Mouse (Mus musculus): ENCODE results near the gene Btnl4.
"Not testable (repeated sequence)": the region's sequence is repeated elsewhere in the genome, so short reads cannot be mapped to it uniquely, and the experiment has no call there.

The Btnl4 gene

DNA sequence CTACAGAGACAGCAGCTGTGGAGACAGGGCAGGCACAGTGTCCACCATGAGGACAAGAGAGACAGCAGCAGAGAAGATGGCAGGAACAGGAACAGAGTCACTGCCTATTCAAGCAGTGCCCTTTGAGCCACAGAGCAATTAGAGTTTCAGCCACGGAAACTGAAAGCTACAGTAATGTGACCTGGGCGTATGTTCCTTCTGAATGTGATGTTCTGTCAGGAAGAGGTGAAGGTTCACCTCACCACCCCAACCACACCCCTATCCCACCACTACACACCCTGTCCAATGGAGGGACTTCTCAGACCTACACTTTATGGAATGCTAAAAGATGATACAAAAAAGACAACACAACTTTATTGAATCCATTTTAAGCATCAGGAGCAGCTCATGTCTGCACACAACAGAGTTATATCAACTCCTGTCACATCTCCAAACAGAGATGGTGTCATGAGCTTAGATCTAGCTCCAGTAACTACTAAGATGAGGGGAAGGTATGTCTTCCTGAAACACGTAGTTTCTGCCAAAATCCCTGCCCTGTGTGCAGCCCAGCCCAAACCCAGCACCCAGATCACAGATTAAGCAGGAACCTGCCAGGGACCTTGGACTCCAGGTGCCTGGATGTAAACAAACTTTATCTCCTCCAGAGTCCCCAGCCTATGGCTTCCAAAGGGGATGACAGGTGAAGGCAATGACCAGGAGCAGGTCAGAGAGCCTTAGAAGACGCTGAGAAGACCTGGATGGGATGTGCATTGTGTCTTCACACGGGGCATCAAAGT, at the start of gene Btnl4:
Btnl4 (minus strand) TSS at position 81 of the 776 bp plus-strand sequence.
- not testable (repeated sequence) for DNase-seq (ENCODE audit: low read depth, low spot score)

DNA sequence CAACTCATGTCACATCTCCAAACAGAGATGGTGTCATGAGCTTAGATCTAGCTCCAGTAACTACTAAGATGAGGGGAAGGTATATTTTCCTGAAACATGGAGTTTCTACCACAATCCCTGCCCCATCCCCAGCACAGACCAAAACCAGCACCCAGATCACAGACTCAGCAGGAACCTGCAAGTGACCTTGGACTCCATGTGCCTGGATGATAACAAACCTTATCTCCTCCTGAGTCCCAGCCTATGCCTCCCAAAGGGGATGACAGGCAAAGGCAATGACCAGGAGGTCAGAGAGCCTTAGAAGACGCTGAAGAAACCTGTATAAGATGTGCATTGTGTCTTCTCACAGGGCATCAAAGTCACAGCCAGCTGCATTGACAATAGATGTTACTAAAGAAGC, 41.9 kb upstream of the Btnl4 start:
- DNase-seq (ENCODE audit: low read depth, low spot score): no peak

DNA sequence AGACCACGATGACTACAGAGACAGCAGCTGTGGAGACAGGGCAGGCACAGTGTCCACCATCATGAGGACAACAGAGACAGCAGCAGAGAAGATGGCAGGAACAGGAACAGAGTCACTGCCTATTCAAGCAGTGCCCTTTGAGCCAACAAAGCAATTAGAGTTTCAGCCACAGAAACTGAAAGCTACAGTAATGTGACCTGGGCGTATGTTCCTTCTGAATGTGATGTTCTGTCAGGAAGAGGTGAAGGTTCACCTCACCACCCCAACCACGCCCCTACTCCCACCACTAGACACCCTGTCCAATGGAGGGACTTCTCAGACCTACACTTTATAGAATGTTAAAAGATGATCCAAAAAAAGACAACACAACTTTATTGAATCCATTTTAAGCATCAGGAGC, 41.5 kb upstream of the Btnl4 start:
- DNase-seq (ENCODE audit: low read depth, low spot score): not testable (repeated sequence)

DNA sequence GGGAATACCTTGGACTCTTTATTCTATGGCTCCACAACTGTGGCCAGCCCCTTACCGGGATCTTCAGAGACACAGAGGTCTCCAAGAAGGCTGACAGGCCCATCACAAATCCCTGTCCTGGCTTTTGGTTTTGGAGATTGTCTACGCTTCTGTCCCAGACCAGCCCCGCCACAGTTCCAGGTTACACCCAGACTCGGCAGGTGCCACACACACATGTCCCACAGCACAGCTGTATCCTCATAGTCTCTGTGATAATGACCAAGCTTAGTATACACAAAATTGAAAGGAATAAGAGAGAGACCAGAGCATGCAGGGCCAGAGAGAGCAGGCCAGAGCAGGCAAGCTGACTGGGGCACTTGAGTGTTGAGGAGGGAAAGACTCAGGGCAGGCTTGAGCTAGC, 40.7 kb upstream of the Btnl4 start:
- DNase-seq (ENCODE audit: low read depth, low spot score): no peak

DNA sequence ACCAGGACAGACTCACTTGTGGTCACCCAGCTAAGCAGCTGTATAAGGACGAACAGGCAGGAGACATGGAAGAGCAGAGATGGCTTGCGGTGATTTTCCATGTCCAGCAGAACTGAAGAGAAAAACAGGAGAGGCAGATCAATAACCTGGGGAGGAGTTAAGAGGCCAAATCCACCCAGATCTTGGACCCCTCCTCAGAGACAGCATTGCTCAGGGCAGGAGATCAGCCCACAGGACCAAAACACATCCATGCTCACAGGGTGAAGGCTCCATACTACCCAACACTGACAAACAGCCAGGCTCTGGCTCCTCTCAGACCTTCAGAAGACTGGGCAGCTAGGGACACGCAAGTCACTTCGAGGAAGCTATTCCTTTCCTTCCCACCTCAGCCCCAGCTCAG, 40.1 kb upstream of the Btnl4 start, which contains the start of gene Btnl6:
Btnl6 (minus strand) TSS at position 101 of the 400 bp plus-strand sequence.
- DNase-seq (ENCODE audit: low read depth, low spot score): no peak

DNA sequence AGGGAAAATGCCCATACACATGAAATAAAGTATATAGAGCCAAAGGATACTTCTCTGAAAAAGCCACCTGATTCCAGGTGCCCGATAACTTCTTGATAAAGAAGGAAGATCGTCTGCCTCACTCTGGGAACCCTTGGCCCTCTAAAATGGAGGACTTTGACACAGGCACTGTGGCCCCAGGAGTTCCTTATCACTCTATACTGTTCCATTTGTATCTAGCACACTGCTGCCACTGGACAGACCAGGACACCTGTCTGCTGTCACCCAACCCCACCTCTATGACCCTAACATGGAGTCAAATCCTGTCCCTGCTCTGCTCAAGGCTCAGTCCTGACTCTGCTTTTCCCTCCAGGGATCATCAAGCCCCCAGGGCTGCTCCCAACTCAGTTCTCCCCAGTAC, 39.4 kb upstream of the Btnl4 start:
- DNase-seq (ENCODE audit: low read depth, low spot score): no peak

DNA sequence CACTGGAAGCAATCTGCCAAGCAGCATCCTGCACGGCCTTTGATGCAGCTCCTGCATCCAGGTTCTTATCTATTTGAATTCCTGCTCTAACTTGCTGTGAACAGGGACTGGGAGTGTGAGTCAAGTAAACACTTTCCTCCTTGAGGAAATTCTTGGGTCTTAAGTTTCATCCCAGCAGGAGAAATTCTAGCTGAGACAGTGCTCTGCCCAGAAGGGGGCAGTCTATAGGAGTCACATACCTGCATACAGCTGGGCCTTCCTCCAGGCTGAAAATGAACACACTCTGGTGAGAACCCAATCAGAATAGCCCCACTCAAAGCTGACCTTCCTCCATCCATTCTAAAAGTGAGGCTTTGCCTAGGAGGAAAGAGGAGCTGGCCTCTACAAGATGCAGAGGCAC, 34.6 kb upstream of the Btnl4 start:
- peak; percentile 24 for DNase-seq (ENCODE audit: low read depth, low spot score)

DNA sequence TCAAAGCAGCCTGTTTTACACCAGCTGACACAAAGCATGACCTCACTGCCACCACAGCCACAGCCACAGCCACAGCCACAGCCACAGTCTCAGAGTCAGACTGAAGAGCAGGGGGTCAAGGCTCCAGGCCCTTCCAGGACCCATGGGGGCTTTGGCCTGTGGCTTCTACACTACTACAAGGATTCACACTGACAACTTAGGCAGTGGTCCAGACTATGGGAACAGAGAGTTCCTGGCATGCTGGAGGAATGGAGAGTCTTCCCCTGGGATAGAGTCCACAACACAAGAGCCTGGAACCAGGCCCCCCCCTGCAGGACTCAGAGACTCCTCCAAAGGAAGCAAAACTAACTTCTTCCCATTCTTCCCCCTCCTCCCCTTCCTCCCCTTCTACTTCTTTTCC, 30.5 kb upstream of the Btnl4 start:
- no peak for DNase-seq (ENCODE audit: low read depth, low spot score)

DNA sequence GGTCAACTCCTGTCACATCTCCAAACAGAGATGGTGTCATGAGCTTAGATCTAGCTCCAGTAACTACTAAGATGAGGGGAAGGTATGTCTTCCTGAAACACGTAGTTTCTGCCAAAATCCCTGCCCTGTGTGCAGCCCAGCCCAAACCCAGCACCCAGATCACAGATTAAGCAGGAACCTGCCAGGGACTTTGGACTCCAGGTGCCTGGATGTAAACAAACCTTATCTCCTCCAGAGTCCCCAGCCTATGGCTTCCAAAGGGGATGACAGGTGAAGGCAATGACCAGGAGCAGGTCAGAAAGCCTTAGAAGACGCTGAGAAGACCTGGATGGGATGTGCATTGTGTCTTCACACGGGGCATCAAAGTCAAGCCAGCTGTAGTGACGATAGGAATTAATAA, 20.6 kb upstream of the Btnl4 start:
- DNase-seq (ENCODE audit: low read depth, low spot score): not testable (repeated sequence)

DNA sequence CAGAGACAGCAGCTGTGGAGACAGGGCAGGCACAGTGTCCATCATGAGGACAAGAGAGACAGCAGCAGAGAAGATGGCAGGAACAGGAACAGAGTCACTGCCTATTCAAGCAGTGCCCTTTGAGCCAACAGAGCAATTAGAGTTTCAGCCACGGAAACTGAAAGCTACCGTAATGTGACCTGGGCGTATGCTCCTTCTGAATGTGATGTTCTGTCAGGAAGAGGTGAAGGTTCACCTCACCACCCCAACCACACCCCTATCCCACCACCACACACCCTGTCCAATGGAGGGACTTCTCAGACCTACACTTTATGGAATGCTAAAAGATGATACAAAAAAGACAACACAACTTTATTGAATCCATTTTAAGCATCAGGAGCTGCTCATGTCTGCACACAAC, 20.2 kb upstream of the Btnl4 start:
- DNase-seq (ENCODE audit: low read depth, low spot score): not testable (repeated sequence)

DNA sequence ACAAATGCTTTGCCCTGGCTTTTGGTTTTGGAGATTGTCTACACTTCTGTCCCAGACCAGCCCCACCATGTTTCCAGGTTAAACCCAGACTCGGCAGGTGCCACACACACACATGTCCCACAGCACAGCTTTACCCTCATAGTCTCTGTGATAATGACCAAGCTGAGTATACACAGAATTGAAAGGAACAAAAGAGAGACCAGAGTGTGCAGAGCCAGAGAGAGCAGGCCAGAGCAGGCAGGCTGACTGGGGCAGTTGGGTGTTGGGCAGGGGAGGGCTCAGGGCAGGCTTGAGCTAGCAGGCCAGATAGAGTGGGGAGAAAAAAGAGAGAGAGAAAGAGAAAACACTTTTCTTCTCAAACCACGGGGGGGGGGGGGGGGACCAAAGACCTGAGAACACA, 19.4 kb upstream of the Btnl4 start:
- DNase-seq (ENCODE audit: low read depth, low spot score): no peak

DNA sequence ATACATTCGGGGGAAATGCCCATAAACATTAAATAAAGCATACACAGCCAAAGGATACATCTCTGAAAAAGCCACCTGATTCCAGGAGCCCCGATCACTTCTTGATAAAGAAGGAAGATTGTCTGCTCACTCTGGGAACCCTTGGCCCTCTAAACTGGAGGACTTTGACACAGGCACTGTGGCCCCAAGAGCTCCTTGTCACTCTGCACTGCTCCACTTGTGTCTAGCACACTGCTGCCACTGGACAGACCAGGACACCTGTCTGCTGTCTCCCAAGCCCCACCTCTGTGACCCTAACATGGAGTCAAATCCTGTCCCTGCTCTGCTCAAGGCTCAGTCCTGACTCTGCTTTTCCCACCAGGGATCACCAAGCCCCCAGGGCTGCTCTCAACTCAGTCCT, 18.0 kb upstream of the Btnl4 start:
- not testable (repeated sequence) for DNase-seq (ENCODE audit: low read depth, low spot score)

DNA sequence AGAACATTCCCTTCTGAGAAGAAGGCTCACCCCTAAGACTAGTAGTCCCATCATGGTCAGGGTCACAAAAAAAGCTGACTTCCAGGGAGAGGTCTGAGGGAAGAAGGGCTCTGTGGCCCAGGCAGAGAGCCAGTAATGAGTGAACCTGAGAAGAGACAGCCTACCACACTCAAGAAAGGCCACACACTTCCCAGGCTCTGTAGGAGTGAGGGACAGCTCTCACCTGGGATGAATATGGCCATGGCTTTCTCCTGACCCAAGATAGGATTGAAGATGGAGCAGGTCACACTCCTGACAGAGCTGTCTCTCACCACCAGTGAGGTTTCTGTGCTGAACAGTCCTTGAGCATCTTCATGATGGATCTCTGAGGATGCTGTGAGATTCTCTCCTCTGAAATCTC, 15.7 kb upstream of the Btnl4 start:
- no peak for DNase-seq (ENCODE audit: low read depth, low spot score)

DNA sequence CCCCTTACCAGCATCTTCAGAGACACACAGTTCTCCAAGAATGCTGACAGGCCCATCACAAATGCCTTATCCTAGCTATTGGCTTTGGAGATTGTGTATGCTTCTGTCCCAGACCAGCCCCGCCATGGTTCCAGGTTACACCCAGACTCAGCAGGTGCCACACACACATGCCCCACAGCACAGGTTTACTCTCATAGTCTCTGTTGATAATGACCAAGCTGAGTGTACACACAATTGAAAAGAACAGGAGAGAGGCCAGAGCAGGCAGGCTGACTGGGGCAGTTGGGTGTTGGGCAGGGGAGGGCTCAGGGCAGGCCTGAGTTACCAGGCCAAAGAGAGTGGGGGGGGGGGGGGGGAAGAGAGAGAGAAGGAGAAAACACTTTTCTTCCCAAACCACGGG, 691 bp downstream of the Btnl4 start:
- DNase-seq (ENCODE audit: low read depth, low spot score): no peak

DNA sequence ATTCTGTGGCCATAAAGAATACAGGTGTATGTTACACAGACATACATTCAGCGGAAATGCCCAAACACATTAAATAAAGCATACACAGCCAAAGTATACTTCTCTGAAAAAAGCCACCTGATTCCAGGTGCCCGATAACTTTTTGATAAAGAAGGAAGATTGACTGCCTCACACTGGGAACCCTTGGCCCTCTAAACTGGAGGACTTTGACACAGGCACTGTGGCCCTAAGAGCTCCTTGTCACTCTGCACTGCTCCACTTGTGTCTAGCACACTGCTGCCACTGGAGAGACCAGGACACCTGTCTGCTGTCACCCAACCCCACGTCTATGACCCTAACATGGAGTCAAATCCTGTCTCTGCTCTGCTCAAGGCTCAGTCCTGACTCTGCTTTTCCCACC, 2.1 kb downstream of the Btnl4 start:
- no peak for DNase-seq (ENCODE audit: low read depth, low spot score)

DNA sequence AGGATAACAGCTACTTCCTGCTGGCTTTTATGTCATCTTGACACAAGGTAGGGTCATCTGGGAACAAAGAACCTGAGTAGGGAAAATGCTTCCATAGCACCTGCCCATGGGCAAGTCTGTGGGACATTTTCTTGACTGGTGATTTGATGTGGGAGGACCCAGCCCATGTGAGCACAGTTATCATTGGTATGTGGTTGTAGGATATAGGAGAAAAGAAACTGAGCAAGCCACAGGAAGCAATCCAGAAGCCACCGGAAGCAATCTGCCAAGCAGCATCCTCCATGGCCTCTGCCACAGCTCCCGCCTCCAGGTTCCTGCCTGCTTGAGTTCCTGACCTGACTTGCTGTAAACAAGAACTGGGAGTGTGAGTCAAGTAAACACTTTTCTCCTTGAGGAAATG, 6.6 kb downstream of the Btnl4 start:
- DNase-seq (ENCODE audit: low read depth, low spot score): no peak

DNA sequence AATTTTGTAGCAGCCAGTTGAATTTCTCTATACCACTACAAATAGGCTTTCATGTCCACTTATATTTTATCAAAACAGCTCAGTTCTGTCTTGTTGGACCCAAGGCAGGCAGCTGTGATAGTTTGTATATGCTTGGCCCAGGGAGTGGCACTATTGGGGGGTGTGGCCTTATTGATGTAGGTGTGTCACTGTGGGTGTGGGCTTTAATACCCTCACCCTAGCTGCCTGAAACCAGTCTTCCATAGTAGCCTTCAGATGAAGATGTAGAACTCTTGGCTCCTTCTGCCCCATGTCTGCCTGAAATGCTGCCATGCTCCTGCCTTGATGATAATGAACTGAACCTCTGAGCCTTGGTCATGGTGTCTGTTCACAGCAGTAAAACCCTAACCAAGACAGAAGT, 11.2 kb downstream of the Btnl4 start:
- not testable (repeated sequence) for DNase-seq (ENCODE audit: low read depth, low spot score)

DNA sequence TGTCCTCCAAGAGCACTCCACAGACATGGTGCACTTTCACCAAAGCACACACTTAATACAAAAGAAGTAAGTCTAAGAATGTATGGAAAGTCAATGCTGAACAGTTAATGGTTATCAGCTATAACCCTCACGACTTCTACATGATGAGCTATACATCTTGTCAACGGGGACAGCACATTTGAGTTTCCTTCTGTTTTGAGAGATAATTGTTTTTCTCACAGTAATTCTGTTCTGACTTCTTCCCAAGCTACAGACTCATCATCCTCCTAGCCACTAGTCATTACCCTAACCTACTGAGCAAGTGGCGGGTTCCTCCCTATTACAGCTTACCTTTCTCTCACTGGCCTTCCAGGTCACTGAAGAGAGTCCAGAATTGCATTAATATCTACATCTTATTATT, 17.9 kb downstream of the Btnl4 start:
- no peak for DNase-seq (ENCODE audit: low read depth, low spot score)

DNA sequence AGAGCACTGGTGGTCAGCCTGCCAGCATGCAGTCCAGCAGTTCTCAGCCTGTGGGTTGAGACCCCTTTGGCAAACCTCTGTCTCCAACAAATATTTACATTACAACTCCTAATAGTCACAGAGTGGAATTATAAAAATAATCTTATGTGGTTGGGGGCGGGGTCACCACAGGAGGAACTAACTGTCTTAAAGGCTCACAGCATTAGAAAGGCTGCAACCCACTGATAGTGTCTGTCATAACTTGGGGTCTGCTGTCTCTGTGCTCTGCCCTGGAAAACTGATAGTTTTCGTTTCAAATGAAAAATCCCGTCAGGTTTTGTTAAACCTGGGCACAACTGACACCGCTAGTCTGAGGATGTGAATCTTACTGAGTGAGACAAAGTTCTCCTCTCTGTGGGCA, 19.4 kb downstream of the Btnl4 start:
- no peak for DNase-seq (ENCODE audit: low read depth, low spot score)

DNA sequence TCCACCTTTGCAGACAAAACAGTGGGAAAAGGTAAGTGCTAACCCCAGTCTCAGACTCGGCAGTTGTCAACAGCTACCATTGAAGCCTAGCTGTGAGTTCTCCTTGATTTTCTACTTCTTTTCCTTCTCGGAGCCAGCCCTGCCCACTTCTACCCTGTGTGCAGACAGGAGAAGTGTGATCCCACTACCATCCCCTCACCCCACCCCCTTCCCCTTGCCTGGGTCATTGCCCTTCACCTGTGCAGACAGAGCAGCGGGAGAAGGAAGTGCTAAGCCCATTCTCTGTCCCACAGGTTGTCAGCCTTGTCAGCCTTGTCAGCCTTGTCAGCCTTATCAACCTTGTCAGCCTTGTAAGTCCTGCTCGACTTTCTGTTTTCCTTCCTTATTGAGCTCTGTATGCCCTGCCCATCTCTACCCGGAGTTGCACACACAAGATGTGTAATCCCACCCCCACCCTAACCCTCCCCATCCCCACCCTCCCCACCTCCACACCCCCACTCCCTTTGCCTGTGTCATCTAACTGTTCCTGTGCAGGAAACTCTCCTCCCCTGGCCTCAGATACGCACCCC, 28.6 kb downstream of the Btnl4 start:
- DNase-seq (ENCODE audit: low read depth, low spot score): no peak

DNA sequence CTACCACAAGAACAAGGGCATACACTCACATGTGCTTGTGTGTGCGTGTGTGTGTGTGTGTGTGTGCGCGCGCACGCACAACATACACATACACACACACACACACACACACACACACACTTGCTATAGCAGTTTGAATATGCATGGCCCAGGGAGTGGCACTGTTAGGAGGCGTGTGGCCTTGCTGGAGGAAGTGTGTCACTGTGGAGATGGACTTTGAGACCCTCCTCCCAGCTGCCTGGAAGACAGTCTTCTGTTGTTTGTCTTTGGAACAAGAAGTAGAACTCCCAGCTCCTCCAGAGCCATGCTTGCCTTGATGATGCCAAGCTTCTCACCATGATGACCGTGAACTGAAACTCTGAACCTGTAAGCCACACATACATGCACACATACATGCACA, 35.1 kb downstream of the Btnl4 start:
- DNase-seq (ENCODE audit: low read depth, low spot score): no peak

DNA sequence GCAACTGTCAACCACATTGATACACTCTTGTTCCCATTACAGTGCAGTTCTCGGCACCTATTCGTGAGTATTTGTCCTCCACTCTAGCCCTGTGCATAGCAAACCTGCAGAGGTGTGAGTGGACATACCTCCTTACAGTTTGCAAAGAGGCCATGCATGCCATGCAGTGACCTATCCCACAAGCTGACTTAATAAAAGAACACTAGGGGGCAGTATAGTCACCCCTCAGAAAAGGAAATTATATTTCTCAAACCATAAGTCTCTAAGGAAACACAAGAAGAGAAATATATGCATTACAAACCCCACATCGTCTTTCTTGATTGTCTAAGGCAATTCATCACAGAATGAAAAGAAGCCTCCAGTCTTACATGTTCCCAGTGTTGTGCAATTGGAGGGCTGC, 37.3 kb downstream of the Btnl4 start:
- peak; percentile 48 for DNase-seq (ENCODE audit: low read depth, low spot score)

DNA sequence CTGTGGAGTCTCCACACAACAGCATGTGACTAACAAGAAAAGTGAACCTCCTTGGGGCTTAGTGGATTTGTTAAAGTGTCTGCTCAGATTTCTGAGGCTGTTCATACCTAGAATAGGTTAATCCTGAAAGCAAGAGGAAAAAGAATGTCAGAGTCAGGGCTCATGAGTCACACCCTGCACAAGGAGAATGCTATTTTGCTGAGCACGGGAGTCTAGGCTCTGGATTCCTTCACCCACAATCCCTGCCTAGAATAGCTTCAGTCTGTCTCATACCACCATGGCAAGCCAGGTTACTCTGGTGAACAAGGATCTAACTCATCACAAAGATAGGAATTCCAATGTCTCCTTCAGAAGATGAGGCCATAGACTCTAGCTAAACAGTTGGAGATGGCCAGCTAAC, 38.5 kb downstream of the Btnl4 start:
- DNase-seq (ENCODE audit: low read depth, low spot score): no peak

DNA sequence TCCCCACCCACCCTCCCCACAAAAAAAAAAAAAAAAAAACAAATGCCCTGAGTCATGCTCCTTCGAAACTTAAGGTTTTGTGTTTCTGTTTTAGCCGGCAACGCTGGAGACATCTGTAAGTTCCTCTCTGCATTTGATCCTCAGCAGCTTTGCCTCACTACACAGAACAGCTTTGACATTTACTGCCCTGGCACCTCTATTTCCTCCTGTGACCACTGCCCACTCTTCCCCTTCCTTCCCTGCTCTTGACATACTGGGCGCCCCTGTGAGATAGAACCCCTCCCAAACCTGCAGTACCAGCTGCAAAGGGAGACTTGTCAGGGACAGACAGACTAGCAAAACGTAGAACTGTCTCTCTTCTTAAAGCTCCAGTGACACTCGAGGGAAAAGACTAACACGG, 39.5 kb downstream of the Btnl4 start:
- DNase-seq (ENCODE audit: low read depth, low spot score): no peak
